Mouse (Mus musculus) lung, postnatal 0 days (tissue): ENCODE data around the gene Akap2. TPM values are rescaled to one million over a fixed set of nuclear protein-coding genes. Genes with fewer than 3 reads are reported as not detected.

Experiments
- ATAC-seq: fragments of 200-750 bp; cut with Nextera tagmentation; 2 replicates; pipeline ENCODE4 v1.8.0; 2017; ENCODE audit warnings: moderate library complexity
- DNase-seq: peaks from one replicate; pipeline ENCODE4 v3.0.0-alpha.2; 2016; ENCODE audit warnings: low spot score
- H3K27ac ChIP-seq: fragments of 300-500 bp; sonication (generic); 2 replicates; pipeline ENCODE4 v1.5.1; 2014; ENCODE audit warnings: antibody characterized with exemption, mild to moderate bottlenecking, low read length, mixed read lengths
- H3K27me3 ChIP-seq: fragments of 300-500 bp; sonication (generic); replicated peaks from 2 replicates; pipeline ENCODE4 v1.6.1; 2014; ENCODE audit warnings: low read length, mixed read lengths; ENCODE audit not compliant: insufficient read depth
- H3K36me3 ChIP-seq: fragments of 300-500 bp; sonication (generic); 2 replicates; pipeline ENCODE4 v1.6.1; 2014; ENCODE audit warnings: low read length, mixed read lengths; ENCODE audit not compliant: insufficient read depth
- H3K4me1 ChIP-seq: fragments of 300-500 bp; sonication (generic); 2 replicates; pipeline ENCODE4 v1.6.1; 2014; ENCODE audit warnings: antibody characterized with exemption, low read depth, low read length, mixed read lengths; ENCODE audit not compliant: insufficient read depth
- H3K4me2 ChIP-seq: fragments of 300-500 bp; sonication (generic); replicated peaks from 2 replicates; pipeline ENCODE4 v1.6.1; 2014; ENCODE audit warnings: low read depth, mild to moderate bottlenecking, low read length, moderate library complexity, mixed read lengths
- H3K4me3 ChIP-seq: fragments of 300-500 bp; sonication (generic); 2 replicates; pipeline ENCODE4 v1.5.1; 2014; ENCODE audit warnings: low read depth, low read length
- H3K9ac ChIP-seq: fragments of 300-500 bp; sonication (generic); replicated peaks from 2 replicates; pipeline ENCODE4 v1.6.1; 2014; ENCODE audit warnings: low read depth, mild to moderate bottlenecking
- H3K9me3 ChIP-seq: fragments of 300-500 bp; sonication (generic); 2 replicates; pipeline ENCODE4 v1.6.1; 2016; ENCODE audit warnings: low read length, mixed read lengths
- CTCF ChIP-seq: IDR thresholded peaks from 2 replicates; pipeline ENCODE4 v1.5.1; 2016; ENCODE audit warnings: antibody characterized with exemption, mild to moderate bottlenecking
- EP300 ChIP-seq: IDR thresholded peaks from 2 replicates; pipeline ENCODE4 v1.6.1; 2016; ENCODE audit warnings: antibody characterized with exemption, mild to moderate bottlenecking, control low read depth
- WGBS: fragments of 180-500 bp; shearing (Covaris S2); extraction: QIAGEN DNeasy Blood & Tissue Kit; methylation state at CpG from one replicate; pipeline ENCODE4 v1.1.7; 2014; 5-methylcytosine and 5-hydroxymethylcytosine counted together
- polyA plus RNA-seq: library from polyadenylated mRNA; unstranded; fragments of >200 nt; fragmentation: Nextera tagmentation; extraction: Ambion mirVana; gene quantifications from 2 replicates; pipeline ENCODE4 v1.2.1, GENCODE M21; 2015

Akap2 gene
- polyA plus RNA-seq, 1 experiment from 2014 or later: 112 TPM

DNA sequence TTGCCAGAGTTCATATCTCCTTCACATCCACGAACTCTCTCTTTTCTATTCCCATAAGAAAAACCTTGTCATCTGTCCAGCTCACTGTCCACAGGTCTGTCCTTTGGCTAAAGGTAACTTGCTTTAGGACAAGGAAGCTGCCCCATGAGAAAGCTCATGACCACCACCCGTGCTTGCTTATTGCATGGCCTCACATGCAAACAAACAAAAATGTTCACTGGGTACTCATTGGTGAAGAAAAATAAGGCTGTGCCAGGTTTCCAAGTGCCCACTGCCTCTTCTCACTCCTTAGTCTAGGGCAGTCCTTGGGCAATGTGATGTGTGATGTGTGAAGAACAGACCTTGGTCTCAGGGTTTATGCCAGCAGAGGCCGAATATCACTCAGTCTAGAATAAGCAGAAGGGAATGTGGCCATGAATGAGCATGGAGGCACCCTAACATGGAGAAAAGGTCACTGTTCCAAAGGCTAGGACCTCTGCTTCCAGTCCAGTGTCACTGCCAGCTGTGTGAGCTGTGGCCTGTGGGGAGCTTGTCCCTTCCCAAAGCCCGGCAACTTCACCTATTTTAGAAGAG lies 11.2 kb downstream of the Akap2 start:
- TF ChIP-seq EP300: no peak
- no peak for TF ChIP-seq CTCF
- Histone ChIP-seq H3K4me3 (no peak overlapping the region), H3K27ac (no peak overlapping the region), H3K4me2 (no peak overlapping the region), H3K9me3 (no peaks in the 10 kb centered on the region), H3K36me3 (no peaks in the 10 kb centered on the region), H3K27me3 (no peaks in the 10 kb centered on the region), H3K4me1 (peaks cover 5% of the 10 kb centered on the region), H3K9ac (no peak overlapping the region)
- ATAC-seq (no peak), DNase-seq (no peak)
- WGBS: 83% methylated on average over 4 of the region's 4 CpGs

DNA sequence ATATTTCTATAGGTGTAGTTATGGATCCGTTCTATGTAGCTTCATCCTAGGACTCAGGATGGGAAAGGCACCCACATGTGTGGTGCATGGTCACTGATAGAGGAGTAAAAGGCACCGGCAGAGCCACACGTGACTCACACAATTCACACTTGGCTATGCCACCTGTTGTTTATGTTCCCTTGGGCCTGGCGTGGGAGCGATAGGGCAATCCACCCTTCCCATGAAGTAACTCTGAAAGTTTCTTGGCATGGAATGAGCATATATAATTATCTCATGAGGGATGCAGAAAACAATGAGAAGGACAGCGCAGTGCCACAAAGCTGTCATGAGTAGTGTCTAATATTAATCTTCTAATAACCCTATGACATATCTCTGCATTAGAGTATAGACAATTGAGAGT lies 12.6 kb downstream of the Akap2 start:
- Histone ChIP-seq H3K9ac (no peak overlapping the region), H3K27ac (no peak overlapping the region), H3K4me3 (no peak overlapping the region), H3K4me2 (no peak overlapping the region), H3K27me3 (no peaks in the 10 kb centered on the region), H3K4me1 (peaks cover 5% of the 10 kb centered on the region), H3K9me3 (no peaks in the 10 kb centered on the region), H3K36me3 (no peaks in the 10 kb centered on the region)
- 65% methylated on average over 6 of the region's 6 CpGs for WGBS
- DNase-seq (peak; percentile 44), ATAC-seq (peak; percentile 55)
- TF ChIP-seq CTCF (no peak), EP300 (peak; percentile 55)

GRCm38 (mm10) chr4:57730801-57731598 lies 13.5 kb downstream of the Akap2 start:
- ATAC-seq (peak; percentile 49), DNase-seq (peak; percentile 10)
- Histone ChIP-seq H3K4me1 (peaks cover 5% of the 10 kb centered on the region), H3K9me3 (no peaks in the 10 kb centered on the region), H3K9ac (no peak overlapping the region), H3K27me3 (no peaks in the 10 kb centered on the region), H3K4me3 (no peak overlapping the region), H3K36me3 (no peaks in the 10 kb centered on the region), H3K27ac (no peak overlapping the region), H3K4me2 (no peak overlapping the region)
- TF ChIP-seq CTCF (no peak), EP300 (no peak)
- WGBS: 68% methylated on average over 11 of the region's 11 CpGs

DNA sequence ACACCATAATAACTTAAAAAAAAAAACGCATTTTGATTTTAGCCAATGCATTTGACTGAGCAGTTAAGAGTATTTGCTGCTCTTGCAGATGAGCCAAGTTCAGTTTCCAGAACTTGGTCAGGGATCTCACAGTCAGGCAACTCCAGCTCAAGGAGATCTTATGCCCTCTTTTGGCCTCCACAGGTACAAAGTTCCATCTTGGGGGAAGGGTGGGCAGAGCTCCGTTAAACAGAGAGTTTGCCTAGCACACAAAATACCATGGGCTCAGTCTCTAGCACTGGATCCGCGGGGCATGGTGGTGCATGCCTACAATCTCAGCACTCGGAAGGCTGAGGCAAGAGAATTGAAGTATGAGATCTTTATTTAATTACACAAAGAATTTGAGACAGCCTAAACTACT lies 14.9 kb downstream of the Akap2 start:
- no peaks in the 10 kb centered on the region for H3K36me3 ChIP-seq
- H3K27ac ChIP-seq: no peak overlapping the region
- TF ChIP-seq EP300 (no peak), CTCF (no peak)
- H3K27me3 ChIP-seq: no peaks in the 10 kb centered on the region
- H3K4me2 ChIP-seq: no peak overlapping the region
- ATAC-seq: no peak
- whole genome bisulfite sequencing: 77% methylated on average over 5 of the region's 5 CpGs
- no peak overlapping the region for H3K9ac ChIP-seq
- peaks cover 5% of the 10 kb centered on the region for H3K4me1 ChIP-seq
- DNase-seq: no peak
- H3K4me3 ChIP-seq: no peak overlapping the region
- no peaks in the 10 kb centered on the region for H3K9me3 ChIP-seq

- ATAC-seq: no peak
- no peak overlapping the region for H3K27ac ChIP-seq
- WGBS: 61% methylated on average over 3 of the region's 3 CpGs
- H3K4me3 ChIP-seq: no peak overlapping the region
- no peaks in the 10 kb centered on the region for H3K36me3 ChIP-seq
- no peak overlapping the region for H3K9ac ChIP-seq
- H3K4me1 ChIP-seq: peaks cover 5% of the 10 kb centered on the region
- DNase-seq: no peak
- no peaks in the 10 kb centered on the region for H3K27me3 ChIP-seq
- H3K4me2 ChIP-seq: no peak overlapping the region
- no peaks in the 10 kb centered on the region for H3K9me3 ChIP-seq
- no peak for TF ChIP-seq EP300
- no peak for TF ChIP-seq CTCF
These were observed 16.0 kb downstream of the Akap2 start for GRCm38 (mm10) chr4:57733445-57733844.

DNA sequence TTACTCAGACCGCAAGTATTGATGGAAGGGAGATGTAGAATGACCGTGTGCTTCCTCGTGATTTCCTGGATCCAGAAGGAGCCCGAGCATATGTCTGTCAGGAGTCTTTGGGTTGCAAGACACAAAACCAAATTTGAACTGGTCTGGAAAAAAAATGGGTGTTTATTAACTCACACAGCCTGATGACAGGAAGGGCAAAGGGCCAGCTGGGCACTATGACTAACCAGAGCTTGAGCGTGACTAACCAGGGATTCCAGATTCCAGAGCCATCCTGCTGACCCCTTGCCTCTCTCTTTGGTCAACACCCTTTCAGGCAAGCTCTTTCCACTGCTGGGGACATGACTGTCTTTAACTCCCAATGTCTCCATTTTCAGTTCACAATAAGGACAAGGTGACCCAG lies 18.0 kb downstream of the Akap2 start:
- Histone ChIP-seq H3K36me3 (no peaks in the 10 kb centered on the region), H3K27ac (no peak overlapping the region)

More for the DNA sequence above, 18.0 kb downstream of the Akap2 start:
- ATAC-seq: no peak
- Histone ChIP-seq H3K27me3 (no peaks in the 10 kb centered on the region), H3K9ac (no peak overlapping the region), H3K4me3 (no peak overlapping the region), H3K9me3 (no peaks in the 10 kb centered on the region), H3K4me1 (peaks cover under 1% of the 10 kb centered on the region; the same call in 1 of the 2 replicates), H3K4me2 (no peak overlapping the region)
- peak; percentile 18 for DNase-seq
- 74% methylated on average over 5 of the region's 5 CpGs for WGBS
- TF ChIP-seq CTCF (no peak), EP300 (no peak)
